Mouse (Mus musculus) lung, adult 2 months (tissue): Measurements from ENCODE around the gene Tmeff1.

Experiments used
- CTCF ChIP-seq: fragments of 200-500 bp; IDR thresholded peaks from 2 replicates; pipeline ENCODE4 v1.5.1; 2011; ENCODE audit warnings: mild to moderate bottlenecking, low read length, control low read depth; ENCODE audit not compliant: insufficient read depth
- POLR2A ChIP-seq: fragments of 200-500 bp; IDR thresholded peaks from 2 replicates; pipeline ENCODE4 v1.6.1; 2011; ENCODE audit warnings: low read depth, mild to moderate bottlenecking, control low read depth, low read length, borderline replicate concordance; ENCODE audit errors: extremely low read depth

GRCm38 (mm10) chr4:48540576-48541111 lies 44.3 kb upstream of the Tmeff1 start:
- TF ChIP-seq POLR2A (no peak), CTCF (no peak)
